Mouse (Mus musculus) G1E (cell line): ENCODE results near the gene Olfr761.

ENCODE experiments used
- CTCF ChIP-seq: IDR thresholded peaks from 2 replicates; pipeline ENCODE4 v1.5.1; 2012; ENCODE audit warnings: low read depth, low read length, inconsistent platforms, mixed read lengths
- GATA2 ChIP-seq: IDR thresholded peaks from 2 replicates; pipeline ENCODE4 v1.6.1; 2012; ENCODE audit warnings: low read depth, low read length, inconsistent platforms, borderline replicate concordance
- POLR2AphosphoS5 ChIP-seq: IDR thresholded peaks from 2 replicates; pipeline ENCODE4 v1.6.1; 2012; ENCODE audit warnings: low read depth, low read length, inconsistent platforms; ENCODE audit not compliant: insufficient replicate concordance

- TF ChIP-seq CTCF (no peak), POLR2AphosphoS5 (no peak), GATA2 (no peak)
Measured at GRCm38 (mm10) chr17:37920248-37920647, 32.6 kb downstream of the Olfr761 start, which contains the start of gene Olfr128.
